Mouse (Mus musculus) embryonic fibroblast, embryonic 13.5 days (primary cell): ENCODE measurements at regions not wholly inside any gene's neighbourhood (a gene's known extent, or its start where the extent isn't known, plus 50 kb on each side); places are given as distances from the start of the nearest gene placed in this dataset.

Experiments
- CTCF ChIP-seq: IDR thresholded peaks from 2 replicates; pipeline ENCODE4 v1.5.1; 2011; ENCODE audit warnings: mild to moderate bottlenecking, control low read depth, low read length, moderate library complexity, borderline replicate concordance; ENCODE audit not compliant: insufficient read depth
- POLR2A ChIP-seq: IDR thresholded peaks from 2 replicates; pipeline ENCODE4 v1.6.1; 2011; ENCODE audit warnings: low read depth, mild to moderate bottlenecking, control low read depth, low read length, moderate library complexity

DNA sequence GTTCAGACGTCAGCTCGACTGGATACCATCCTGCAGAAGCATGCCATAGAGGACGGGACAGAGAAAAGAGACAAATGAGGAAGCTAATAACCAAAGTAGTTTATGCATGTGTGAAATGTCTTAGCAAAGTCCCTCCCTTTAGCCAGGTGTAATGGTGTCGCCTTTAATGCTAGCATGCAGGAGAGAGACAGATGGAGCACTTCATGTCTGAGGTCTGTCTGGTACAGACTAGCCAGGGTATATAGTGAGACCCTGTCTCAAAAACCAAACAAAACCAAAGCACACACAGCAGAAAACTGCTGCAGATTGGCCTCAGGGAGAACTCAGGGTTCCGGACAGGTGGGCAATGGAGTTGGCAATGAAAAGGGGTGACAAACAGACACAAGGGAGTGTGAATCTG is 88.0 kb downstream of the Fam161a start:
- TF ChIP-seq CTCF (no peak), POLR2A (no peak)
